Mouse (Mus musculus) midbrain, embryonic 11.5 days (tissue): ENCODE measurements around the gene Ptrh1. TPM values are rescaled to one million over a fixed set of nuclear protein-coding genes. Genes with fewer than 3 reads are reported as not detected.

Experiments
- ATAC-seq: fragments of 200-750 bp; cut with Nextera tagmentation; 2 replicates; pipeline ENCODE4 v1.8.0; 2017; ENCODE audit warnings: moderate TSS enrichment, moderate library complexity; ENCODE audit not compliant: low FRiP score
- DNase-seq: peaks from one replicate; pipeline ENCODE4 v3.0.0; 2015; ENCODE audit warnings: low spot score; ENCODE audit errors: missing footprints
- H3K27ac ChIP-seq: fragments of 300-500 bp; sonication (generic); 2 replicates; pipeline ENCODE4 v1.5.1; 2014; ENCODE audit warnings: low read depth, low read length
- H3K27me3 ChIP-seq: fragments of 300-500 bp; sonication (generic); 2 replicates; pipeline ENCODE4 v1.6.1; 2014; ENCODE audit warnings: mild to moderate bottlenecking, low read length, moderate library complexity, mixed read lengths; ENCODE audit not compliant: control insufficient read depth, insufficient read depth
- H3K36me3 ChIP-seq: fragments of 300-500 bp; sonication (generic); 2 replicates; pipeline ENCODE4 v1.6.1; 2014; ENCODE audit warnings: mild to moderate bottlenecking, low read length, moderate library complexity, mixed read lengths; ENCODE audit not compliant: control insufficient read depth, insufficient read depth
- H3K4me1 ChIP-seq: fragments of 300-500 bp; sonication (generic); 2 replicates; pipeline ENCODE4 v1.6.1; 2014; ENCODE audit warnings: low read length; ENCODE audit not compliant: control insufficient read depth, insufficient read depth
- H3K4me2 ChIP-seq: fragments of 300-500 bp; sonication (generic); 2 replicates; pipeline ENCODE4 v1.6.1; 2014; ENCODE audit warnings: mild to moderate bottlenecking, moderate library complexity
- H3K4me3 ChIP-seq: fragments of 300-500 bp; sonication (generic); 2 replicates; pipeline ENCODE4 v1.5.1; 2014; ENCODE audit warnings: low read depth, low read length
- H3K9ac ChIP-seq: fragments of 300-500 bp; sonication (generic); 2 replicates; pipeline ENCODE4 v1.6.1; 2014; ENCODE audit warnings: low read length
- H3K9me3 ChIP-seq: fragments of 300-500 bp; sonication (generic); 2 replicates; pipeline ENCODE4 v1.6.1; 2016; ENCODE audit warnings: low read length; ENCODE audit not compliant: control insufficient read depth
- WGBS: fragments of 180-500 bp; shearing (Covaris S2); extraction: QIAGEN DNeasy Blood & Tissue Kit; methylation state at CpG from one replicate; pipeline ENCODE4 v1.1.7; 2014; 5-methylcytosine and 5-hydroxymethylcytosine counted together
- polyA plus RNA-seq: library from polyadenylated mRNA; unstranded; fragments of >200 nt; fragmentation: Nextera tagmentation; extraction: Ambion mirVana; gene quantifications from 2 replicates; pipeline ENCODE4 v1.2.1, GENCODE M21; 2014

Gene Ptrh1
- polyA plus RNA-seq, 1 experiment from 2014 or later, result 3.2 TPM

DNA sequence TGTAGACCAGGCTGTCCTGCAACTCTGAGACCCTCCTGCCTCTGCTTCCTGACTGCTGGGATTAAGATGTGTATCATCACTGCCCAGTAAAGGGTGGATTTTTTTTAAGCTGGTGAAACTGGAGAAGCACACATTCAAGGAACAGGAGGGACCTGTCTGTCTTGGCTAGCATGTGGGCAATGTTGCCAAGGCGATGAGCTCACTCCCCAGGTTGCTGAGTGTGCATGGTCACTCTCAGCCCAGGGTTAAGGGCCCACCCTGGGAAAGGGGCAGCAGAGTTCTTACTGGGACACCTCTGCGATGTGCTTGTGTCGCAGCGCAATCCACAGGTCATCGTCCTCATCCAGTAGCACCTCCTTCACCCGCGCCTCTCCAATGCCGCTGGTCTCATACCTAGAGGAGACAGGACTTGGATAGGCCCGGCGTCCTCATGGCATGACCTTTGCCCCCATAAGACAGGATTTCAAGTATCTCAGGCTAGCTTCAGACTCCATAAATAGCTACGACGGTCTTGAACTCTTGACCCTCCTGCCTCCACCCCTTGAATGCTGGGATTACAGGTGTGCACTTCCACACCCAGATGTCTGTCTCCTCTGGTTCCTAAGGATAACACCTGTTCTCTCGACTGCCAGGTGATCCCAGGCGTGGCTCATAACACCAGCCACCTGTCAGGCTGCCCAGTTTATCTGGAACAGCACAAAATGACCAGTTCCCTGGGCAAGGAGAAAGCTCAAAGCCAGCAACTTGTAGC lies 33.4 kb downstream of the Ptrh1 start:
- no peak for ATAC-seq
- DNase-seq, result peak; percentile 41
- Histone ChIP-seq H3K4me3 (no peak overlapping the region), H3K4me1 (no peaks in the 10 kb centered on the region), H3K9ac (no peak overlapping the region), H3K27ac (no peak overlapping the region), H3K27me3 (no peaks in the 10 kb centered on the region), H3K9me3 (no peaks in the 10 kb centered on the region), H3K4me2 (no peak overlapping the region), H3K36me3 (no peaks in the 10 kb centered on the region)
- 94% methylated on average over 14 of the region's 14 CpGs for WGBS

DNA sequence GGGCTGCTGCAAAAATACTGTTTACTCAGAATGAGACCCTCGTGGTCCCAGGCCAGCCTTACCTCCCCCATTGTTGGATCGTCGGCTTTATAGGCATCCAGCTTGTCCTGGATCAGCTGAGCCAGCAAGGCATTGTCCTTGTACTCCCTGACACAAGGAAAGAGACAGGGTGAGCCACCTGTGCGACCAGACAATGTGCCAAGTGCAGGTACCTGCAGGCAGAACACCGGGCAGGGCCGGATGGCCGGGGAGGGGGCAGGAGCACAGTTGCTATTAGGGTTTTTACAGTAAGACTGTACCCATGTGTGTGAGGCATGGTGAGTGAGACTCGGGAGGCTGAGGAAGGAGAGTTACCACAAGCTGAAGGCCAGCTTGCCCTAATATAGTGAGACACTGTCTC lies 36.4 kb downstream of the Ptrh1 start:
- DNase-seq (no peak), ATAC-seq (no peak)
- no peaks in the 10 kb centered on the region for H3K27me3 ChIP-seq
- H3K36me3 ChIP-seq, result no peaks in the 10 kb centered on the region
- H3K9ac ChIP-seq, result no peak overlapping the region
- H3K9me3 ChIP-seq, result no peaks in the 10 kb centered on the region
- no peak overlapping the region for H3K4me3 ChIP-seq
- no peak overlapping the region for H3K4me2 ChIP-seq
- H3K27ac ChIP-seq, result no peak overlapping the region
- H3K4me1 ChIP-seq, result no peaks in the 10 kb centered on the region
- WGBS, result 88% methylated on average over 8 of the region's 8 CpGs

DNA sequence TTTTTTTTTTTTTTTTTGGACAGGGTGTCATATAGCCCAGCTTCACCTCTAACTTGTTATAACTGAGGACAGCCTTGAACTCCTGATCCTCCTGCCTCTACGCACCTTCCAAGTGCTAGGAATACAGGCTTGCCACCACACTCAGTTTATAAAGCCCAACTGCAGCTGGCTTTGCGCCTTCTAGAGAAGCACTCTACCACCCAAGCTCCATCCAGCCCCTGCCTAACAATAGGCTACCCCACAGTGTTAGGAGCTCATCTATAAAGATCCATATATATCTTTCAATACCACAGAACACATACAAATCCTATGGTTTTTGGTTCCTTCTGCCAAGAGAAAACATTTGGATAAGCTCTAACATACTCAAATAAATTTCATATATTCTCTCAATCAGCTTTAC lies 40.9 kb downstream of the Ptrh1 start:
- ATAC-seq (no peak), DNase-seq (no peak)
- H3K4me2 ChIP-seq, result no peak overlapping the region
- no peaks in the 10 kb centered on the region for H3K4me1 ChIP-seq
- 92% methylated on average over 2 of the region's 2 CpGs for WGBS
- no peak overlapping the region for H3K9ac ChIP-seq
- no peaks in the 10 kb centered on the region for H3K27me3 ChIP-seq
- no peaks in the 10 kb centered on the region for H3K36me3 ChIP-seq
- H3K27ac ChIP-seq, result no peak overlapping the region
- no peaks in the 10 kb centered on the region for H3K9me3 ChIP-seq
- no peak overlapping the region for H3K4me3 ChIP-seq

DNA sequence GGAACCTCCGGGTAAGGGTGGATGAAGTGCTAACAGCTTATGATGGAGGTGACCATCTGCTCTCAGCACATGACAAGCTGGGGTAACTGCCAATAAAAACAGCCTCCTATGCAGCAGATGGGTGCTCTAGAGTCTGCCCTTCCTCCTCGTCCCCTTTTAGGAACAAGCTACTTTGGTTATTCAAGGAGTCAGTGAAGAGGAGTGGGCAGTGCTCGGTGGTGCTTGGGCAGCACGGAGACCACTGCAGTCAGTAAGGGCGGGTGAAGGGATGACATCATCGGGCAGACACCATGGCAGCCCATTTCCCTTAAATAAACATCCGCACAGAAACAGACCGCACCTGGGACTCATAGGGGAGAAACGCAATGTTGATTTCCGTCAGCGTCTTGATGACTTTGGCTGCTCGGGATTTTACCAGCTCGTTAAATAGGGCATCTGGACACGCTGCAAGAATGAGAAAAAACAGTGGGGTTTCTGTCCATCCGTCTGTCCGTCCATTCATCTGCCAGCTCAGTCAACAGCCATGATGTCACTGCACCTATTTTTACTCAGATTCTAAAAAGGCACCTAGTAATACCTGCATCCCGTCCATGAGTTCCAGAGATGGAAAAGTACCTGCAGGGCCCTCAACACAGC lies 41.5 kb downstream of the Ptrh1 start:
- H3K36me3 ChIP-seq, result no peaks in the 10 kb centered on the region
- no peak for DNase-seq
- no peak overlapping the region for H3K9ac ChIP-seq
- H3K27ac ChIP-seq, result no peak overlapping the region
- WGBS, result 80% methylated on average over 17 of the region's 17 CpGs
- no peak overlapping the region for H3K4me3 ChIP-seq
- H3K4me2 ChIP-seq, result no peak overlapping the region
- H3K9me3 ChIP-seq, result no peaks in the 10 kb centered on the region
- no peaks in the 10 kb centered on the region for H3K4me1 ChIP-seq
- H3K27me3 ChIP-seq, result no peaks in the 10 kb centered on the region
- no peak for ATAC-seq

DNA sequence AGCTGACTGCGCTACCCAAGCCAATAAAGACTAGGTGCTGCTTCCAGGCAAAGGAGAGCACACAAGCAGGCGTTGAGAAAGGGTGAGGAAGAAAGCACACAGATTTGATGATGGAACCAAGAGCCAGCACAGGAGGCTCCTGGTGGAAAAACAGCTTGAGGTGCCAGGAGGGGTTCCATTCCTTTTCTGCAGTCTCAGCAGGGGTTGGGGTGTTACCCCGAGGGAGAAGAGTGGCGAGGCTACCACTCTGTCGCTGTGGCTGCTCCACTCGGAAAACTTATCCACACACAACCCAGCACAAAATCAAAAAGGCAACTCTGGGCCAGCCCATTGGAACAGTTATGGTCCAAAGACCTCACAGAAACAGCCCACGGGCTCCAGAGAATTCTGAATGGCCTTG lies 42.0 kb downstream of the Ptrh1 start:
- Histone ChIP-seq H3K4me3 (no peak overlapping the region), H3K36me3 (no peaks in the 10 kb centered on the region), H3K4me2 (no peak overlapping the region), H3K9me3 (no peaks in the 10 kb centered on the region), H3K27me3 (no peaks in the 10 kb centered on the region), H3K27ac (no peak overlapping the region), H3K4me1 (no peaks in the 10 kb centered on the region), H3K9ac (no peak overlapping the region)
- ATAC-seq (no peak), DNase-seq (no peak)
- 69% methylated on average over 7 of the region's 7 CpGs for WGBS

DNA sequence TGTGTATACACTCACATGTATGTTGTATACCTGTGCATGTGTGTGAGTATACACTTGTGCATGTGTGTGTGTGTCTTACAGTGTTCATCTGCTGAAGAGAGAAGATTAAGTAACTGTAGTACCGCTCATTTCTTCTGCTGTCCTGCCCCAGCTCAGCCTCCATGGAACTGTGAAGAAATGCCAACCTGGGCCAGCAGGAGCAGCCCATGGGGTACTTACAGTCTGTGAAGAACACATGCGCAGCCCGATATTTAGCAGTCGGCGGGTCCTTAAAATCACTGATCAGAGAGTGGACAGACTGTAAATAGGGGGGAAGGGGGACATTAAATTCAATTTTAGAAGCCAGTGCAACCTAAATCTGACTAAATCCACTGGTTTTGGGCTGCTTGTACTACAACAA lies 42.6 kb downstream of the Ptrh1 start:
- ATAC-seq, result no peak
- no peaks in the 10 kb centered on the region for H3K27me3 ChIP-seq
- 91% methylated on average over 5 of the region's 5 CpGs for WGBS
- H3K27ac ChIP-seq, result no peak overlapping the region
- no peaks in the 10 kb centered on the region for H3K4me1 ChIP-seq
- H3K9me3 ChIP-seq, result no peaks in the 10 kb centered on the region
- H3K4me3 ChIP-seq, result no peak overlapping the region
- H3K9ac ChIP-seq, result no peak overlapping the region
- H3K36me3 ChIP-seq, result no peaks in the 10 kb centered on the region
- no peak for DNase-seq
- H3K4me2 ChIP-seq, result no peak overlapping the region

DNA sequence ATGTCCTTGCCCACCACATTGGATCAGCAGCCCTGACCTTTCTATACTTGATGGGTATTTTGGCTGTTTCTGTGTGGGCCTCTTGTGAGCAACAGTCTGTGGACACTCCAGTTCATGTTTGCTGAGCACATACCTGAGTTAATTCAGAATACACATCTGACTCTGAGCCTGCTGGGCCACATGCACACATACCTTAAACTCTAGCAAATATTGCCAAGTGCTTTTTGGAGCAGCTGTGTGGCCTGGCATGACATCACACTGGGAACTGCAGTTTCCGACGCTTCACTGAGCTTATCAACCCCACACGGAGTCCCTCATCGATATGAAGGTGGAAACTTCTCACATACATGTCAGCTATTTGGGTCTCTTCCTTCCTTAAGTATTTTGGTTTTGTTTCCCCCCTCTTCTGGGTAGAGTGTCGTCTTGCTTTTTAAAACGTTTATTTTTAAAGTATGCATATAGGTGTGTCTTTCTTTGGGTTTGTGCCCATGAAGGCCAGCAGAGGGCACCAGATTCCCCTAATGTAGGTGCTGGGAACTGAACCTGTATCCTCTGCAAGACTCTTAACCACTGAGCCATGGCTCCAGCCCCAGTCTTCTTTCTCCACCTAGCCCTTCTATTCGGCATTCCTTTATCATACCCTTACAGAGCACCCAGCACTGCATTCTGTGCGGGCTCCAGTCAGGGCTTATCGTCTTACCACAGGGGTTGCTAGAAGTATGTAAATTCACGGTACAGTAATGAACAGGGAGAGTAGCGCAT lies 45.6 kb downstream of the Ptrh1 start:
- Histone ChIP-seq H3K4me3 (no peak overlapping the region), H3K9ac (no peak overlapping the region), H3K36me3 (no peaks in the 10 kb centered on the region), H3K9me3 (no peaks in the 10 kb centered on the region), H3K27me3 (no peaks in the 10 kb centered on the region), H3K27ac (no peak overlapping the region), H3K4me1 (peaks cover 7% of the 10 kb centered on the region), H3K4me2 (no peak overlapping the region)
- DNase-seq (no peak), ATAC-seq (no peak)
- WGBS, result 73% methylated on average over 11 of the region's 11 CpGs

DNA sequence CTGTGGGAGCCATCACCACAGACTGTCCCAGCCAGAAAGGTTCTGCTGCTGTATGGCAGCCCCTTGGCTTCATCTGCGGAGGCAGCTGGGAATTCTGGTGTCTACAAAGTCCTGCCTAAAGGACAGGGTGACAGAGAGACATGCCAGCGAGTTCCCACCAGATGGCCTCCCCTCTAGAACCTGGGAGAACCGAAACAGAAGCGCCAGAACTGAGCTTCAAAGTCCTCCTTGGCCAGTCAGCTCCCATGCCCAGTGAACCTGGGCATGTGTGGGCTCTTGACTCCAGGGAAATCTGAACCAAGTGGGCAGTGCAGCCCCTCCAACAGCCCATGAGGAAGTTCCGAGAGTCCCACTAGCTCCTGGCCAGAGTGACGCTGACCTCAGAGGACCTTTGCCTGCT lies 47.1 kb downstream of the Ptrh1 start:
- H3K9ac ChIP-seq, result no peak overlapping the region

DNA sequence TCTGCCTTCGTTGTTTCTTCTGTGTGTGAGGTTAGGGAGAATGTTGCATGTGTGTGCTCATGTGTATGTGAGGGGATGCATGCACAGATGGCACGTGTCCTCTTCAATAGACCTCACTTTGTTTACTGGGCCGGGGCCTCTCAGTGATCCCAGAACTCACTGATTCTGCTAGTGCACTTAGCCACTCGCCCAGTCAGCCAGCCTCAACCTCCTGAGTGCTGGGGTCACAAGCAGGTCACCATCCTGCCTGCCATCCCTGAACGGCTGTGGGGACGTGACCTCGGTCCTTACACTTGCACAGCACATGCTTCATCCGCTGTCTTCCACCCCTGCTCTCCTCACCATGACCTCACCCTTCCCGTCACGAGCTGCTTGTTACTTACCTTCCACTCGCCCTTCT lies 47.6 kb downstream of the Ptrh1 start:
- H3K36me3 ChIP-seq, result no peaks in the 10 kb centered on the region
- H3K9ac ChIP-seq, result peak overlapping the region; percentile 13; the same call in 1 of the 2 replicates
- H3K9me3 ChIP-seq, result no peaks in the 10 kb centered on the region
- 65% methylated on average over 11 of the region's 11 CpGs for WGBS
- H3K4me2 ChIP-seq, result no peak overlapping the region
- H3K27me3 ChIP-seq, result no peaks in the 10 kb centered on the region
- ATAC-seq (no peak), DNase-seq (no peak)
- peaks cover 7% of the 10 kb centered on the region for H3K4me1 ChIP-seq
- no peak overlapping the region; the same call in 1 of the 2 replicates for H3K27ac ChIP-seq
- H3K4me3 ChIP-seq, result no peak overlapping the region

More for the DNA sequence above, 47.1 kb downstream of the Ptrh1 start:
- Histone ChIP-seq H3K4me2 (no peak overlapping the region), H3K4me3 (no peak overlapping the region), H3K27me3 (no peaks in the 10 kb centered on the region), H3K9me3 (no peaks in the 10 kb centered on the region), H3K27ac (no peak overlapping the region), H3K4me1 (peaks cover 7% of the 10 kb centered on the region), H3K36me3 (no peaks in the 10 kb centered on the region)
- no peak for DNase-seq
- ATAC-seq, result no peak
- WGBS, result 79% methylated on average over 6 of the region's 6 CpGs
